Mouse (Mus musculus) layer of hippocampus, adult 8-10 months (tissue): ENCODE results near the gene Rgs12. TPM values are rescaled to one million over a fixed set of nuclear protein-coding genes. Genes with fewer than 3 reads are reported as not detected.
A peak's percentile ranks its signal among the peaks of the same experiment; 100 is the strongest.

ENCODE experiments used
- DNase-seq, 2 experiments: peaks; one replicate each; pipeline ENCODE4 v3.0.0; 2022; ENCODE audit warnings: low spot score in 2 of 2
- total RNA-seq, 4 experiments: library from RNA; stranded (reverse); gene quantifications; 2 replicates each; pipeline ENCODE4 v1.2.4; 2022

Gene Rgs12
- total RNA-seq, 4 experiments from 2014 or later, result 38.8 to 53.3 (median 42.3) TPM

- no peak for DNase-seq
Measured at GRCm38 (mm10) chr5:34931516-34932457, 17.5 kb upstream of the Rgs12 start.

GRCm38 (mm10) chr5:34932458-34932806, 16.8 kb upstream of the Rgs12 start:
- no peak for DNase-seq

- no peak for DNase-seq
Measured at GRCm38 (mm10) chr5:34933461-34933860, 15.8 kb upstream of the Rgs12 start.

GRCm38 (mm10) chr5:34941710-34942470, 7.4 kb upstream of the Rgs12 start:
- DNase-seq, result no peak

GRCm38 (mm10) chr5:34943428-34943827, 5.8 kb upstream of the Rgs12 start:
- DNase-seq, result no peak

- DNase-seq, result no peak
Measured at GRCm38 (mm10) chr5:34949769-34950211, 545 bp downstream of the Rgs12 start.

- no peak for DNase-seq
Measured at GRCm38 (mm10) chr5:34950486-34951160, 1.4 kb downstream of the Rgs12 start.

- DNase-seq, result no peak
Measured at GRCm38 (mm10) chr5:34951161-34951834, 2.1 kb downstream of the Rgs12 start.

GRCm38 (mm10) chr5:34954508-34954907, 5.3 kb downstream of the Rgs12 start:
- no peak for DNase-seq

GRCm38 (mm10) chr5:34955630-34956029, 6.4 kb downstream of the Rgs12 start:
- DNase-seq, result no peak

- no peak for DNase-seq
Measured at GRCm38 (mm10) chr5:34956151-34956550, 6.9 kb downstream of the Rgs12 start.

GRCm38 (mm10) chr5:34957015-34957414, 7.8 kb downstream of the Rgs12 start:
- peak in 1 of 2 experiments; percentile 36 for DNase-seq

GRCm38 (mm10) chr5:34960021-34960420, 10.8 kb downstream of the Rgs12 start:
- no peak for DNase-seq

- no peak for DNase-seq
Measured at GRCm38 (mm10) chr5:34965531-34965930, 16.3 kb downstream of the Rgs12 start.

GRCm38 (mm10) chr5:34968386-34968785, 19.1 kb downstream of the Rgs12 start:
- no peak for DNase-seq

GRCm38 (mm10) chr5:34972471-34972870, 23.2 kb downstream of the Rgs12 start:
- DNase-seq, result no peak

- DNase-seq, result no peak
Measured at GRCm38 (mm10) chr5:34973560-34974317, 24.5 kb downstream of the Rgs12 start.

- no peak for DNase-seq
Measured at GRCm38 (mm10) chr5:34974773-34975443, 25.7 kb downstream of the Rgs12 start.

GRCm38 (mm10) chr5:34976540-34977292, 27.5 kb downstream of the Rgs12 start:
- no peak for DNase-seq
